Mouse (Mus musculus) right cerebral cortex, postnatal 14 days (tissue): ENCODE data around the gene Hist2h3b.
"Not testable (repeated sequence)": the region's sequence is repeated elsewhere in the genome, so short reads cannot be mapped to it uniquely, and the experiment has no call there.

Experiments
- DNase-seq: peaks from one replicate; pipeline ENCODE4 v3.0.0; 2022

Hist2h3b gene

GRCm38 (mm10) chr3:96263558-96264403, 4.7 kb upstream of the Hist2h3b start:
- DNase-seq, result no peak

GRCm38 (mm10) chr3:96264404-96264949, 4.0 kb upstream of the Hist2h3b start:
- no peak for DNase-seq

- DNase-seq, result no peak
These were observed 2.2 kb upstream of the Hist2h3b start for GRCm38 (mm10) chr3:96266132-96266710.

GRCm38 (mm10) chr3:96267541-96267940, 913 bp upstream of the Hist2h3b start:
- DNase-seq, result no peak

- DNase-seq, result not testable (repeated sequence)
These were observed 423 bp downstream of the Hist2h3b start for GRCm38 (mm10) chr3:96268776-96269378.

- DNase-seq, result peak; percentile 75
These were observed 1.3 kb downstream of the Hist2h3b start, which contains the start of gene Hist2h2bb for GRCm38 (mm10) chr3:96269511-96270474. TSS of gene Hist2h2bb (plus strand) at chr3:96269752.

GRCm38 (mm10) chr3:96273591-96274465, 5.4 kb downstream of the Hist2h3b start:
- DNase-seq, result no peak

GRCm38 (mm10) chr3:96277428-96277799, 9.0 kb downstream of the Hist2h3b start:
- peak; percentile 55 for DNase-seq

GRCm38 (mm10) chr3:96277800-96278624, 9.6 kb downstream of the Hist2h3b start:
- DNase-seq, result peak; percentile 91

GRCm38 (mm10) chr3:96280660-96281059, 12.2 kb downstream of the Hist2h3b start:
- DNase-seq, result no peak

- peak; percentile 32 for DNase-seq
These were observed 16.0 kb downstream of the Hist2h3b start for GRCm38 (mm10) chr3:96284457-96284856.

GRCm38 (mm10) chr3:96287334-96287733, 18.9 kb downstream of the Hist2h3b start:
- DNase-seq, result not testable (repeated sequence)

GRCm38 (mm10) chr3:96289201-96289600, 20.7 kb downstream of the Hist2h3b start:
- DNase-seq, result no peak

GRCm38 (mm10) chr3:96290727-96291126, 22.3 kb downstream of the Hist2h3b start:
- not testable (repeated sequence) for DNase-seq

- no peak for DNase-seq
These were observed 24.2 kb downstream of the Hist2h3b start for GRCm38 (mm10) chr3:96292641-96293040.

GRCm38 (mm10) chr3:96293368-96293767, 24.9 kb downstream of the Hist2h3b start:
- no peak for DNase-seq

- DNase-seq, result no peak
These were observed 25.3 kb downstream of the Hist2h3b start, which contains the start of gene Fcgr1 for GRCm38 (mm10) chr3:96293787-96294186. TSS of gene Fcgr1 (minus strand) at chr3:96293969.

GRCm38 (mm10) chr3:96298360-96298759, 29.9 kb downstream of the Hist2h3b start:
- no peak for DNase-seq

GRCm38 (mm10) chr3:96299562-96299961, 31.1 kb downstream of the Hist2h3b start:
- DNase-seq, result no peak
